Mouse (Mus musculus): ENCODE measurements around the gene Apobec1. TPM values are rescaled to one million over a fixed set of nuclear protein-coding genes. Genes with fewer than 3 reads are reported as not detected.
"Not testable (repeated sequence)": the region's sequence is repeated elsewhere in the genome, so short reads cannot be mapped to it uniquely, and the experiment has no call there.

Gene Apobec1
- total RNA-seq, 4 experiments from 2014 or later, result 1.7 to 5.5 (median 4.9) TPM

DNA sequence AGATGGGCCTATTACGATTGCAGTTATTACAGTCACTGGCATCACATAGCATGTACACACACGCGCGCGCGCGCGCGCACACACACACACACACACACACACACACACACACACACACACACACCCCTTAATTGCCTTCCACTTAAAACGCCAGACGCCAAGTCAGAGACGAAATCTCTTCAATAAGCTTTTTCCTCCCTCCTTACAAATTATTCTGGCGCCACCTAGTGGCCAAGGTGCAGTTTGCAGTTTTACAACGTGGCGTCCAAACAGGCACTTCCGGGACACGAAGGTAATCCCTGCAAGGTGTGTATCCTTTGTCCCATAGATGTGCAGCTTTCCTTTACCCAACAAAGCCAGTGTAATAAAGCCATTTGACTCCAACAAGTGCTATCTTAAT, 41.8 kb downstream of the Apobec1 start:
- peak; percentile 63 for DNase-seq (ENCODE audit: low spot score)

DNA sequence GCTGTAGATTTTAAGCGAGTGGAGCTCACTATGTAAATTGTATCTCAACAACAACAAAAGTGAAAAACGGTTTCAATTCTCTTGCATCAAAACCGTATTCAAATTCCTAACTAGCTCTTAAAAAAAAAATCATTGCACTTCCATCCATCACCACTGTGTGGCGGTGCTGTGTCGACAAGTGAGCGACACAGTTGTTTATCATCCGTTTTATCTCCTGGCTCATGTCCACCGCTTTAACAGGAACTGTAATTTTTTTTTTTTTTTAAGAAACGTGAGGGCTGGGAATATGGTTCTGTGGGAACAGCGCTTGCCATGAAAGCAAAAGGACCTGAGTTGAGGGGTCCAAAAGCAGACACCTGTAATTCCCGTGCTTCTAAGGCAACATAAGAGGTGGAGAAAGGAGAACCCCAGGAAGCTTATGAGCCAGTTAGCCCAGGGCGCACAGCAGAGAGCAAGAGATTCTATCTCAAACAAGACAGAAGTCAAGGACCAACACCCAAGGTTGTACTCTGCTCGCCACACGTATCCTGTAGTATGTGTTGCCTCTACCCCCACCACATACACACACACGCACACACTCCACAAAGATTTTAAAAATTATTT, 45.2 kb downstream of the Apobec1 start:
- peak; percentile 70 for DNase-seq (ENCODE audit: low spot score)

DNA sequence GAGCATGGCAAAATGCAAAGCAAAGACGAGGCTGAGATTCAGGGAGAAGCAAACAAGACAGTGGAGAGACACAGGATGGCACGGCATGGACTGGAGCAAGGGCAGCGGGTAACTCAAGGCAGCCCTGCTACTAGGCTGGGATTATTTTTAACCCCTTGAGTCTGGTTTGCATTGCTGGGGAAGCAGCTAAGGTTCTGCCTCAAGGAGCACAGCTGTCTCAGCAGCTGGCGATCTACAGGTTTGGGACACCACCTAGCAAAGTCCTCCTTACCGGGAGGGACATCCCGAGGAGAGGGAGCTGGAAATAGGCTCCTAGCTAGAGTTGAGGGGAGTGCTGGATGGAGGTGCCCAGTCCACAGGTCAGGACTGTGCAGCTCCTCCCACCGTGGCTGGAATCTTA, 47.0 kb downstream of the Apobec1 start:
- DNase-seq (ENCODE audit: low spot score), result no peak

DNA sequence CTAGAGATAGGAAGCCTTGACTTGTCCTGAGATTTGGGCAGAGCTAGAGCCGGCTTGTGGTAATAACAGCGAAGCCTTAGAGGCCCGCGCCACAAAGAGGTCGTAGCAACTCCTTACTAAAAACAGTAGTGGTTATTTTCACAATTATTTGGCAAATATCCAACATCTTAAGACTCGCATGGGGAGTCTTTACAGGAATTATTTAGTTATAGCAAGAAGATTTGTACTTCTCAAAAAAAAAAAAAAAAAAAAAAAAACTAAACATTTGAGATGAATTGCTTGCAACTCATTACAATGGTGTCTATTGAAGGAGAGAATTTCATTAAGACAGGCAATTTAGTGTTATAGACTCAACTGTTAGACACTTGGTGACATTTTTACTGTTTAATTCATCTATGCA, 48.1 kb downstream of the Apobec1 start:
- no peak for DNase-seq (ENCODE audit: low spot score)

DNA sequence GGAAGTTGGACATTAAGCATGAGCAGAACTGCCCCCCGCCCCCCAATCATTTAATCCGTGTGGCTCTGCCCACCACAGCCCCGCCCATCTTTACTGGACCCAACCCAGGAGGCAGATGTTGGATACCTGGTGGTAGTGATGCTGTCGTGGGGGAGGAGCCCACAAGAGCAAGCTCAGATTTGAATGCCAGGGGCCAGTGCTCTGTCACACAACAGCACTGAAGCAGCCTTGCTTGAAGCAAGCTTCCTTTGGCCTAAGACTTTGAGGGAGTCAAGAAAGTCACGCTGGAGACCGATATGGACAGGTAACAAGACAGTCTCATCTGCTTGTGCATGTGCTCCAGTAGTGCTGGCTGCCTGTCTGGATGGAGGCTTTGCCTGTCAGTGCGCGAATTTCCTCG, 48.6 kb downstream of the Apobec1 start, which contains the start of gene Aicda:
TSS of gene Aicda (plus strand) at position 196 of the 400 bp plus-strand sequence.
- no peak for DNase-seq (ENCODE audit: low spot score)

DNA sequence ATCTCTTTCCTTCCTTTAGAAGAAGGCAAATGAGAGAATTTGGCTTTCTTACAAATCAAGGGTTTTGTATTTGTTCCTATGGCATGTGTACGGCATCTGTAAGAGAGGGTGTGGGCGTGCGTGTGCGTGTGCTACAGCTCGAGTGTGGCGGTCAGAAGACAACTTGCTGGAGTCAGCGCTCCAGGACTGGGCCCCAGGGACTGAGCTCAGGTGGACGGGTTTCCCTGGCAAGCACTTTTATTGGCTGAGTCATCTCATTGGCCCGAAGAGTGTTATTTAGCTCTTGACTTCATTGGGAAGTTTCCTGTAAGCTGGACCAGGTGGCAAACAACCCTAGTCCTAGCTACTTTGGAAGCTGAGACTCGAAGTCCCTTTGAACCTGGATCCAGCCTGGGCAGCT, 56.3 kb downstream of the Apobec1 start:
- no peak for DNase-seq (ENCODE audit: low spot score)

DNA sequence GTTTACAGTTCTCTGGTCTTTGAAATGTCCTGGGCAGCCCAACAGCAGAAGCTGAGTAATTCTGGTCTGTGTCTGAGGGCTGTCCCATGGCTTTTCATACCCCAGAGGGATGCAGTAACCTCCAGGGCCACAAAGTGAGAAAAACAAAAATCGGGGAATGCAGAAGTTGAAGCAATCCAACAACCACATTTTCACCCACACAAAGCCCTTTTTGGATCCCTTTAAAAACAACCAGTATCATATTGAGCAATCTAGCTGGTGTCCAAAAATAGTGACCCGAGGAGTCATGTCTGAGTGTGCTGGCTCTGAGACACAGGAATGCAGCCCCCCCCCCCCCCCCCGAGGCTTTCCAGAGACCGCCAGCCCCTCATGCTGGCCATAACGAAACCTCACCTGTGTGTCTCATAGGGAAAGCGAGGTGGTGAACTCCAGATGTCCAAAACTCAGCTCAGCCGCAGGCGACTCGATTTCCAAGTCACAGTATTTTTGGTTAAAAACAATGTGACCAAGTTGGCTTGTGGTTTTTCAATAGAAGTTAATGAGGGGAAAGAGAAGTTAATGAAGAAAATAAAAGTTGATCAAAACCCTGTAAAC, 56.9 kb downstream of the Apobec1 start:
- no peak for DNase-seq (ENCODE audit: low spot score)

DNA sequence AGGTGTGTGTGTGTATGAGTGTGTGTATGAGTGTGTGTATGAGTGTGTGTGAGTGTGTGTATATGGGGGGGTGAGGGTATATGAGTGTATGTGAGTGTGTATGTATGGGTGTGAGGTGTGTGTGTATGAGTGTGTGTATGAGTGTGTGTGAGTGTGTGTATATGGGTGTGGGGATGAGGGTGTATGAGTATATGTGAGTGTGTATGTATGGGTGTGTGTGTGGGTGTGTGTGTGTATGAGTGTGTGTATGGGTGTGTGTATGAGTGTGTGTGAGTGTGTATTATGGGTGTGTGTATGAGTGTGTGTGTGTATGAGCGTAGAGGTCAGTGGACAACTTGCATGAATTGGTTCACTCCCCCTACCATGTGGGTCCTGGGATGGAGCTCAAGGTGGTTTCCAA, 57.6 kb downstream of the Apobec1 start:
- no peak for DNase-seq (ENCODE audit: low spot score)

DNA sequence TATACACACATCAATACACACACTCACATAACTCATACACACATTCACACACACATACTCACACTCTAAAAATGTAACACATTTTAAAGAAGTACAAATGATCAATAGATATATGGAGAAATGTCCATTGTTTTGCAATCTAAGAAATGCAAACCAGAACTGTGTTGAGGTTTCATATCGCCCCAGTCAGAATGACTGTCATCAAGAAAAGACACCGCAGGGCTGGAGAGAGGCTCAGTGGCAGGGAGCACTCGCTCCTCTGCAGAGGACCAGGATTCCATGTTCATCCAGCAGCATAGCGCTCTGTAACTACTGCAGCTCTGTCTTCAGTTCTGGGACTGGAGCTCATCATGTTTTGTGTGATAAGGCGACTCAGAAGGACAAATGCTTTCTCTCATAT, 58.7 kb downstream of the Apobec1 start:
- DNase-seq (ENCODE audit: low spot score), result no peak

DNA sequence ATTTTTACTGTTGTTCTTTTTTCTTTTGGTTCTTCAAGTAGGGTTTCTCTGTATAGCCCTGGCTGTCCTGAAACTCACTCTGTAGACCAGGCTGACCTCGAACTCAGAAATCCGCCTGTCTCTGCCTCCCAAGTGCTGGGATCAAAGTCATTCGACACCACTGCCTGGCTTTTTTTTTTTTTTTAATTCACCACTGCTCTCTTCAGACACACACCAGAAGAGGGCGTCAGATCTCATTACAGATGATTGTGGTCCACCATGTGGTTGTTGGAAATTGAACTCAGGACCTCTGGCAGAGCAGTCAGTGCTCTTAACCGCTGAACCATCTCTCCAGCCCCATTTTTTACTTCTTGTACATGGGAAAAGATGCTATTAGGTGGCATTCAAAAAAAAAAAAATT, 59.8 kb downstream of the Apobec1 start:
- DNase-seq (ENCODE audit: low spot score), result not testable (repeated sequence)

DNA sequence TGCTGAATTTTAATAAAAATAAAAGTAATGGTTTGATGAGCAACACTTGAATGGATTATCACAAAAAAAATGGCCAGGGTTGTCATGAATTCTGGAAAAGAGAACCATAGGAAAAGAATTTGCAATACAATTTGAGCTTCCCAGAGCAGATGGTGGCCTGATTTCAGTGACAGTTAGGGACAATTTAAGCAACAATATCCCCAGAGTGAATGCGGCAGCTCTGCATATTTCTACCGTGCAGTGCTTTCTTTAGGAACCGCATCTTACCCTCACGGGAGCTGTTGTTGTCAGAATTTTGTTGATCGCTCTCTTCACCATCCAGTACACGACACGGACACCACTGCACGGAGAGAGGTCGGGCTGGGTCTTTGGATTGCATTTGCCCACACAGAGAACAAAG, 62.7 kb downstream of the Apobec1 start:
- no peak for DNase-seq (ENCODE audit: low spot score)

DNA sequence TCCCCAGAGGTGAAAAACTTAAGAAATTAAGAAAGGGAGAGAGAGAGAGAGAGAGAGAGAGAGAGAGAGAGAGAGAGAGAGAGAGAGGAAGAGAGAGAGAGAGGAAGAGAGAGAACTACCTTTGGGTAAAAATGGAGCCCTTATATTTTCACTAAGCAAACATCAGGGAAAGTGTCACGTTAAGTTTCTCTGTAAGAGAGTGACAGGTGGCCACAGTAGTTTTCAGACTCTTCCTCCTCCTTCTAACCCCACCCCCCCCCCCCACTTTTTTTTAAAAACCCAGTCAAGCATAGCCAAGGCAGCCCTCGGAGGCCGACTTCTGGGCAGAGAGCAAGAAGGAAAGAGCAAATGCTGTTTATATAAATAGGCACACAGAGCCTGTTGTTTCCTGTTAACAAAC, 68.2 kb downstream of the Apobec1 start:
- no peak for DNase-seq (ENCODE audit: low spot score)

DNA sequence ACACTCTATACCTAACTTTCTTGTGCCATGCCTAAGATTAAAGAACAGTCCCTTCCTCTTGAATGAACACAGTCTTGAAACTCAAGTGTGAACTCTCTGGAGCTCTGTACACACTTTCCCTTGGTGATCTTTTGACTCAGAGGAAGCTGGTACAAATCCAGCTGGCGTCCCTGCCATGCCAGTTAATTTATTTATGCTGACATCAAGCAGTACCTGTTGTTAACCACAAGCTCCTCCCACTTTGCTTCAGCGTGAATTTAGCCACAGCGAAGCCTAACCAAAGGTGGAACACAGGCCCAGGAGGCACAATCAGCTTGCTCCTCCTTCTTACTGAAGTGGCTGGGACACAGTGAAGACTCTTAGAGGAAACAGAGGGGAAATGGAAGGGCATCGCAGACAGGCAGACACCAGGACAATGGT, 69.4 kb downstream of the Apobec1 start:
- no peak for DNase-seq (ENCODE audit: low spot score)

DNA sequence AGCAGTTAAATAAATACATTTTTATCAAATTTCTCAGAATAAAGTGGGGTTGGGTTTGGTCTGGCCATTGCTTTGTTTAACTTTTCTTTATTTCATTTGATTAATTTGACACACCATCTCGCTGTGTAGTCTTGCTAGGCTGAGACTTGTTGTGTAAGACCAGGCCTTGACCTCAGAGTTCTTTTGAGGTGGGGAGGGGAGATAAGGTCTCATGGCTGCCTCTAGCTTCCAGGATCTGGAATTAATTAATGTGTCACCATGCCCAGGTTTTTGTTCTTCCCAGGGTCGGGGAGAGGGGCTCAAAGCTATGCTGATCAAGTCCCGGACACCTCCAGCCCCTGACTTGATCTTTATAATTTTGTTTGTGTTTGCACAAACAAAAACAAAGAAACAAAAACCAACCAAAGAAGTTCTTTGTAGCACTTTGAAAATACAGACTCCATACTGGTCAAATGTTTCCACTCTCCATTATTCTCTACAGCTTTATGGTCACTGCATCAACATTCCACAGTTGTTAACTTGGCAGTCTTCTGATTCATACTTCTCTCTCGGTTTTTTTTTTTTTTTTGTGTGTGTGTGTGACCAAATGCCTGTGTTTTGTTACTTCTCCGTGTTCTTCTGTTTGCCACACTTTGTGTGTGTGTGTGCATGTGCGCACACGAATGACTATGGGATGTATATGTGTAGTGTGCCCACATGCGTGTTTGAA, 70.6 kb downstream of the Apobec1 start:
- DNase-seq (ENCODE audit: low spot score), result no peak

DNA sequence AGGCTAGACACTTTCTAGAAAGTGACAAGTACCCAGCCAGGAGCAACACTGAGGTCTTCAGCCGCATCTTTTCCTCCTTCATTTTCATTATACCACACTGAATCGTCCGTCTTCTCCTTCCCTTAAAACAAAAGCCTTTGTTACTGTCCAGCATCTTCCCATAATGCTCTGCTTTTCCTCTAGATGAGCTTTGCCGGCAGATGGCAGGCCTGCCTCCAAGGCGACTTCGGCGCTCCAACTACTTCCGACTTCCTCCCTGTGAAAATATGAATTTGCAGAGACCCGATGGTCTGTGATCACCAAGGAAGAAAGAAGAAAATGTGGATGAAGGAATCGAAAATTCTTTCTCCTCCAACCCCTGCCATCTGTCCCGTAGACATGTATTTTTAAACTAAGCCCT, 74.1 kb downstream of the Apobec1 start:
- no peak for DNase-seq (ENCODE audit: low spot score)

Other genes with a start within 250 kb of the Apobec1 start
- under 1 TPM in 1 of 4 experiments, not detected in 3; 0.23 TPM for gene Rimklb, start 103.7 kb downstream of the Apobec1 start, total RNA-seq (2022)
- 10 to 100 TPM; 15.7 to 18.2 (median 18.0) TPM for gene Mfap5, start 96.6 kb downstream of the Apobec1 start, total RNA-seq (2022)
- not detected for gene Aicda, start 48.6 kb downstream of the Apobec1 start, total RNA-seq (2022)
- gene Gdf3, start 7.6 kb upstream of the Apobec1 start, total RNA-seq (2022), result not detected
- not detected for gene Dppa3, start 24.0 kb upstream of the Apobec1 start, total RNA-seq (2022)
- gene Nanog, start 105.0 kb upstream of the Apobec1 start, total RNA-seq (2022), result not detected
- 1 to 10 TPM; 2.3 to 2.9 (median 2.4) TPM for gene Slc2a3, start 199.2 kb upstream of the Apobec1 start, total RNA-seq (2022)
- 10 to 100 TPM; 26.3 to 31.5 (median 29.1) TPM for gene Foxj2, start 217.5 kb upstream of the Apobec1 start, total RNA-seq (2022)